Mouse (Mus musculus): ENCODE measurements around the gene Atp8b4.

Atp8b4 gene

GRCm38 (mm10) chr2:126361131-126361810 lies 139.2 kb downstream of the Atp8b4 start:
- no peak for DNase-seq (ENCODE audit: low spot score in 2 of 2)

- DNase-seq (ENCODE audit: low spot score in 2 of 2) = no peak
These were observed 139.8 kb downstream of the Atp8b4 start for GRCm38 (mm10) chr2:126360688-126361087.

- no peak for DNase-seq (ENCODE audit: low spot score in 2 of 2)
These were observed 140.5 kb downstream of the Atp8b4 start for GRCm38 (mm10) chr2:126359965-126360364.

GRCm38 (mm10) chr2:126359278-126359677 lies 141.2 kb downstream of the Atp8b4 start:
- DNase-seq (ENCODE audit: low spot score in 2 of 2) = no peak

GRCm38 (mm10) chr2:126358741-126359140 lies 141.7 kb downstream of the Atp8b4 start:
- DNase-seq (ENCODE audit: low spot score in 2 of 2) = no peak

GRCm38 (mm10) chr2:126355259-126355658 lies 145.2 kb downstream of the Atp8b4 start:
- DNase-seq (ENCODE audit: low spot score in 2 of 2) = no peak

- no peak for DNase-seq (ENCODE audit: low spot score in 2 of 2)
These were observed 148.7 kb downstream of the Atp8b4 start for GRCm38 (mm10) chr2:126351811-126352210.

GRCm38 (mm10) chr2:126343026-126343593 lies 157.4 kb downstream of the Atp8b4 start:
- no peak for DNase-seq (ENCODE audit: low spot score in 2 of 2)

- no peak for DNase-seq (ENCODE audit: low spot score in 2 of 2)
These were observed 159.0 kb downstream of the Atp8b4 start for GRCm38 (mm10) chr2:126341521-126341920.

- no peak for DNase-seq (ENCODE audit: low spot score in 2 of 2)
These were observed 160.3 kb downstream of the Atp8b4 start for GRCm38 (mm10) chr2:126340201-126340600.

- no peak for DNase-seq (ENCODE audit: low spot score in 2 of 2)
These were observed 161.0 kb downstream of the Atp8b4 start for GRCm38 (mm10) chr2:126339516-126339915.

- no peak for DNase-seq (ENCODE audit: low spot score in 2 of 2)
These were observed 163.3 kb downstream of the Atp8b4 start for GRCm38 (mm10) chr2:126337143-126337542.

GRCm38 (mm10) chr2:126331794-126332193 lies 168.7 kb downstream of the Atp8b4 start:
- no peak for DNase-seq (ENCODE audit: low spot score in 2 of 2)

- no peak for DNase-seq (ENCODE audit: low spot score in 2 of 2)
These were observed 177.3 kb downstream of the Atp8b4 start for GRCm38 (mm10) chr2:126323206-126323605.

GRCm38 (mm10) chr2:126322631-126323031 lies 177.8 kb downstream of the Atp8b4 start:
- DNase-seq (ENCODE audit: low spot score in 2 of 2) = no peak

- DNase-seq (ENCODE audit: low spot score in 2 of 2) = no peak
These were observed 182.4 kb downstream of the Atp8b4 start for GRCm38 (mm10) chr2:126318071-126318470.

- DNase-seq (ENCODE audit: low spot score in 2 of 2) = no peak
These were observed 183.5 kb downstream of the Atp8b4 start for GRCm38 (mm10) chr2:126316942-126317341.

GRCm38 (mm10) chr2:126316346-126316745 lies 184.1 kb downstream of the Atp8b4 start:
- DNase-seq (ENCODE audit: low spot score in 2 of 2) = no peak

- no peak for DNase-seq (ENCODE audit: low spot score in 2 of 2)
These were observed 189.4 kb downstream of the Atp8b4 start for GRCm38 (mm10) chr2:126311056-126311455.

GRCm38 (mm10) chr2:126309994-126310393 lies 190.5 kb downstream of the Atp8b4 start:
- DNase-seq (ENCODE audit: low spot score in 2 of 2) = no peak

- DNase-seq (ENCODE audit: low spot score in 2 of 2) = no peak
These were observed 195.9 kb downstream of the Atp8b4 start for GRCm38 (mm10) chr2:126304621-126305020.

GRCm38 (mm10) chr2:126303226-126303625 lies 197.2 kb downstream of the Atp8b4 start:
- DNase-seq (ENCODE audit: low spot score in 2 of 2) = no peak

- no peak for DNase-seq (ENCODE audit: low spot score in 2 of 2)
These were observed 198.1 kb downstream of the Atp8b4 start for GRCm38 (mm10) chr2:126302381-126302780.

- DNase-seq (ENCODE audit: low spot score in 2 of 2) = no peak
These were observed 209.8 kb downstream of the Atp8b4 start for GRCm38 (mm10) chr2:126290702-126291101.

Data from spleen, postnatal 10 days (tissue).